Mouse (Mus musculus): ENCODE data around the gene Evi5.
A peak's percentile ranks its signal among the peaks of the same experiment; 100 is the strongest.

DNA sequence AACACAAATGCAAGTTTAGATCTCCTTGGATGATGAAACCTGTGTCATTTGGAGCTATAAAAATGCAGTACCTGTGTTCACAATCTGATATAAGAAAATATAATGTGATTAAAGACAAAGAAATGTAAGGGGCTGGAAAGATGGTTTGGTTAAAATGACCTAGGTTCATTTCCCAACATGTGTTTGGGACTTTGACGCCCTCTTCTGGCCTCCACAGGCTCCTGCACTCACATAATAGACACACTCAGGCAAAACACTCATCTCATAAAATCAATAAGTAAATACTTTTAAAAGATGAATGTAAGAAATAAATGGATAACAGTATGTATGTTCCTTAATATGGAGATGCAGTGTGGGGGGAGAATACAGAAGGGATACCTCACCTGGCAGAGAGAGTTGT lies 2.1 kb upstream of the Evi5 start:
- peak in 2 of 3 experiments; percentile 31 to 44; a peak in 4 of 6 replicates for TF ChIP-seq CTCF (IDR thresholded peaks at IDR 0.05 in 2 of 3, conservative IDR thresholded peaks at IDR 0.05 in 1 of 3; ENCODE audit: control insufficient read depth in 1 of 3, insufficient read depth in 1 of 3, low read depth in 2 of 3, low read length in 3 of 3, poor library complexity in 1 of 3, severe bottlenecking in 1 of 3)
- TF ChIP-seq EP300 (IDR thresholded peaks at IDR 0.05; ENCODE audit: low read depth in 1 of 2, low read length in 2 of 2), result no peak
- TF ChIP-seq POLR2A (IDR thresholded peaks at IDR 0.05; ENCODE audit: control insufficient read depth in 1 of 2, insufficient read depth in 1 of 2, low read depth in 1 of 2, low read length in 2 of 2, poor library complexity in 1 of 2), result no peak
- no peak for TF ChIP-seq MXI1 (IDR thresholded peaks at IDR 0.05; ENCODE audit: low read depth, low read length)
- TF ChIP-seq SMC3 (IDR thresholded peaks at IDR 0.05; ENCODE audit: low read depth, low read length), result no peak
- TF ChIP-seq GATA1 (IDR thresholded peaks at IDR 0.05; ENCODE audit: low read depth, low read length), result no peak
- TF ChIP-seq ELF1 (IDR thresholded peaks at IDR 0.05; ENCODE audit: low read depth, low read length), result no peak
- no peak for TF ChIP-seq MAX (IDR thresholded peaks at IDR 0.05; ENCODE audit: low read length)
- no peak for TF ChIP-seq RCOR1 (IDR thresholded peaks at IDR 0.05; ENCODE audit: low read depth, low read length)
- no peak for TF ChIP-seq MAFK (IDR thresholded peaks at IDR 0.05; ENCODE audit: borderline replicate concordance, low read depth, low read length)
- TF ChIP-seq MYB (IDR thresholded peaks at IDR 0.05; ENCODE audit: low read depth, low read length), result no peak

Data from MEL (cell line).